Mouse (Mus musculus): ENCODE measurements around the gene Anapc15-ps. TPM values are rescaled to one million over a fixed set of nuclear protein-coding genes. Genes with fewer than 3 reads are reported as not detected.

Anapc15-ps gene
- polyA plus RNA-seq, 1 experiment from 2014 or later: not detected

- no peaks in the 10 kb centered on the region for H3K9me3 ChIP-seq (ENCODE audit: control insufficient read depth, low read length)
- H3K4me1 ChIP-seq (ENCODE audit: control insufficient read depth, insufficient read depth, low read length): 0 out of 2 replicates have a peak, but pooled peaks cover 7% of the 10 kb centered on the region
- no peak overlapping the region for H3K9ac ChIP-seq (ENCODE audit: low read depth, low read length)
- no peak overlapping the region for H3K27ac ChIP-seq (ENCODE audit: low read depth, low read length)
- H3K4me3 ChIP-seq (ENCODE audit: low read length): no peak overlapping the region
- no peak overlapping the region for H3K4me2 ChIP-seq (replicated peaks; ENCODE audit: low read depth, low read length)
- ATAC-seq (ENCODE audit: low FRiP score, low TSS enrichment): no peak
- H3K27me3 ChIP-seq (ENCODE audit: control insufficient read depth, insufficient read depth, low read length): no peaks in the 10 kb centered on the region
- no peaks in the 10 kb centered on the region for H3K36me3 ChIP-seq (ENCODE audit: control insufficient read depth, insufficient read depth, low read length)
- 65% methylated on average over 10 of the region's 10 CpGs for WGBS
These were observed 36.1 kb upstream of the Anapc15-ps start for GRCm38 (mm10) chr10:95709143-95709880.

GRCm38 (mm10) chr10:95708001-95708400 is 34.8 kb upstream of the Anapc15-ps start:
- Histone ChIP-seq H3K4me2 (replicated peaks; ENCODE audit: low read depth, low read length) (no peak overlapping the region), H3K36me3 (ENCODE audit: control insufficient read depth, insufficient read depth, low read length) (no peaks in the 10 kb centered on the region), H3K27ac (ENCODE audit: low read depth, low read length) (0 out of 2 replicates have a peak overlapping the region, but pooled peaks have one; percentile 11), H3K27me3 (ENCODE audit: control insufficient read depth, insufficient read depth, low read length) (no peaks in the 10 kb centered on the region), H3K9ac (ENCODE audit: low read depth, low read length) (no peak overlapping the region), H3K4me1 (ENCODE audit: control insufficient read depth, insufficient read depth, low read length) (0 out of 2 replicates have a peak, but pooled peaks cover 7% of the 10 kb centered on the region), H3K4me3 (ENCODE audit: low read length) (no peak overlapping the region), H3K9me3 (ENCODE audit: control insufficient read depth, low read length) (no peaks in the 10 kb centered on the region)
- 52% methylated on average over 5 of the region's 5 CpGs for WGBS
- peak; percentile 56; the same call in 1 of the 2 replicates for ATAC-seq (ENCODE audit: low FRiP score, low TSS enrichment)

- no peak for ATAC-seq (ENCODE audit: low FRiP score, low TSS enrichment)
- Histone ChIP-seq H3K27ac (ENCODE audit: low read depth, low read length) (no peak overlapping the region), H3K36me3 (ENCODE audit: control insufficient read depth, insufficient read depth, low read length) (no peaks in the 10 kb centered on the region), H3K4me1 (ENCODE audit: control insufficient read depth, insufficient read depth, low read length) (0 out of 2 replicates have a peak, but pooled peaks cover 7% of the 10 kb centered on the region), H3K27me3 (ENCODE audit: control insufficient read depth, insufficient read depth, low read length) (no peaks in the 10 kb centered on the region), H3K4me2 (replicated peaks; ENCODE audit: low read depth, low read length) (no peak overlapping the region), H3K4me3 (ENCODE audit: low read length) (no peak overlapping the region), H3K9me3 (ENCODE audit: control insufficient read depth, low read length) (no peaks in the 10 kb centered on the region), H3K9ac (ENCODE audit: low read depth, low read length) (no peak overlapping the region)
- WGBS: 82% methylated on average over 9 of the region's 9 CpGs
These were observed 33.6 kb upstream of the Anapc15-ps start for GRCm38 (mm10) chr10:95706867-95707266.

GRCm38 (mm10) chr10:95705747-95706146 is 32.5 kb upstream of the Anapc15-ps start:
- Histone ChIP-seq H3K27ac (ENCODE audit: low read depth, low read length) (no peak overlapping the region), H3K4me3 (ENCODE audit: low read length) (no peak overlapping the region), H3K4me1 (ENCODE audit: control insufficient read depth, insufficient read depth, low read length) (0 out of 2 replicates have a peak, but pooled peaks cover 7% of the 10 kb centered on the region), H3K4me2 (replicated peaks; ENCODE audit: low read depth, low read length) (no peak overlapping the region), H3K9me3 (ENCODE audit: control insufficient read depth, low read length) (no peaks in the 10 kb centered on the region), H3K9ac (ENCODE audit: low read depth, low read length) (no peak overlapping the region), H3K27me3 (ENCODE audit: control insufficient read depth, insufficient read depth, low read length) (no peaks in the 10 kb centered on the region), H3K36me3 (ENCODE audit: control insufficient read depth, insufficient read depth, low read length) (no peaks in the 10 kb centered on the region)
- ATAC-seq (ENCODE audit: low FRiP score, low TSS enrichment): no peak
- WGBS: 67% methylated on average over 3 of the region's 3 CpGs

GRCm38 (mm10) chr10:95704847-95705246 is 31.6 kb upstream of the Anapc15-ps start:
- no peak overlapping the region for H3K4me3 ChIP-seq (ENCODE audit: low read length)
- no peak overlapping the region for H3K4me2 ChIP-seq (replicated peaks; ENCODE audit: low read depth, low read length)
- no peaks in the 10 kb centered on the region for H3K36me3 ChIP-seq (ENCODE audit: control insufficient read depth, insufficient read depth, low read length)
- H3K4me1 ChIP-seq (ENCODE audit: control insufficient read depth, insufficient read depth, low read length): 0 out of 2 replicates have a peak, but pooled peaks cover 4% of the 10 kb centered on the region
- WGBS: 94% methylated on average over 6 of the region's 6 CpGs
- H3K27ac ChIP-seq (ENCODE audit: low read depth, low read length): no peak overlapping the region
- H3K9me3 ChIP-seq (ENCODE audit: control insufficient read depth, low read length): no peaks in the 10 kb centered on the region
- H3K9ac ChIP-seq (ENCODE audit: low read depth, low read length): no peak overlapping the region
- no peaks in the 10 kb centered on the region for H3K27me3 ChIP-seq (ENCODE audit: control insufficient read depth, insufficient read depth, low read length)
- ATAC-seq (ENCODE audit: low FRiP score, low TSS enrichment): no peak

GRCm38 (mm10) chr10:95703730-95704129 is 30.5 kb upstream of the Anapc15-ps start:
- no peak overlapping the region for H3K4me3 ChIP-seq (ENCODE audit: low read length)
- H3K4me1 ChIP-seq (ENCODE audit: control insufficient read depth, insufficient read depth, low read length): 0 out of 2 replicates have a peak, but pooled peaks cover 2% of the 10 kb centered on the region
- no peaks in the 10 kb centered on the region for H3K27me3 ChIP-seq (ENCODE audit: control insufficient read depth, insufficient read depth, low read length)
- no peak for ATAC-seq (ENCODE audit: low FRiP score, low TSS enrichment)
- no peak overlapping the region for H3K9ac ChIP-seq (ENCODE audit: low read depth, low read length)
- 91% methylated on average over 5 of the region's 5 CpGs for whole genome bisulfite sequencing
- no peaks in the 10 kb centered on the region for H3K9me3 ChIP-seq (ENCODE audit: control insufficient read depth, low read length)
- H3K4me2 ChIP-seq (replicated peaks; ENCODE audit: low read depth, low read length): no peak overlapping the region
- no peak overlapping the region for H3K27ac ChIP-seq (ENCODE audit: low read depth, low read length)
- no peaks in the 10 kb centered on the region for H3K36me3 ChIP-seq (ENCODE audit: control insufficient read depth, insufficient read depth, low read length)

GRCm38 (mm10) chr10:95700422-95700821 is 27.2 kb upstream of the Anapc15-ps start:
- H3K27ac ChIP-seq (ENCODE audit: low read depth, low read length): no peak overlapping the region
- no peak for ATAC-seq (ENCODE audit: low FRiP score, low TSS enrichment)
- H3K9me3 ChIP-seq (ENCODE audit: control insufficient read depth, low read length): no peaks in the 10 kb centered on the region
- no peaks in the 10 kb centered on the region for H3K4me1 ChIP-seq (ENCODE audit: control insufficient read depth, insufficient read depth, low read length)
- WGBS: 46% methylated on average over 4 of the region's 4 CpGs
- no peaks in the 10 kb centered on the region for H3K27me3 ChIP-seq (ENCODE audit: control insufficient read depth, insufficient read depth, low read length)
- H3K36me3 ChIP-seq (ENCODE audit: control insufficient read depth, insufficient read depth, low read length): no peaks in the 10 kb centered on the region
- no peak overlapping the region for H3K9ac ChIP-seq (ENCODE audit: low read depth, low read length)
- H3K4me3 ChIP-seq (ENCODE audit: low read length): no peak overlapping the region
- no peak overlapping the region for H3K4me2 ChIP-seq (replicated peaks; ENCODE audit: low read depth, low read length)

GRCm38 (mm10) chr10:95698920-95699714 is 25.9 kb upstream of the Anapc15-ps start:
- no peaks in the 10 kb centered on the region for H3K36me3 ChIP-seq (ENCODE audit: control insufficient read depth, insufficient read depth, low read length)
- WGBS: 82% methylated on average over 8 of the region's 8 CpGs
- no peak overlapping the region for H3K4me3 ChIP-seq (ENCODE audit: low read length)
- no peaks in the 10 kb centered on the region for H3K9me3 ChIP-seq (ENCODE audit: control insufficient read depth, low read length)
- H3K4me2 ChIP-seq (replicated peaks; ENCODE audit: low read depth, low read length): no peak overlapping the region
- no peak for ATAC-seq (ENCODE audit: low FRiP score, low TSS enrichment)
- H3K27me3 ChIP-seq (ENCODE audit: control insufficient read depth, insufficient read depth, low read length): no peaks in the 10 kb centered on the region
- peaks cover 4% of the 10 kb centered on the region; the same call in 1 of the 2 replicates for H3K4me1 ChIP-seq (ENCODE audit: control insufficient read depth, insufficient read depth, low read length)
- no peak overlapping the region for H3K9ac ChIP-seq (ENCODE audit: low read depth, low read length)
- no peak overlapping the region for H3K27ac ChIP-seq (ENCODE audit: low read depth, low read length)

GRCm38 (mm10) chr10:95696253-95696641 is 23.0 kb upstream of the Anapc15-ps start:
- H3K9me3 ChIP-seq (ENCODE audit: control insufficient read depth, low read length): no peaks in the 10 kb centered on the region
- no peak overlapping the region for H3K4me2 ChIP-seq (replicated peaks; ENCODE audit: low read depth, low read length)
- WGBS: 74% methylated on average over 3 of the region's 3 CpGs
- no peak overlapping the region for H3K27ac ChIP-seq (ENCODE audit: low read depth, low read length)
- ATAC-seq (ENCODE audit: low FRiP score, low TSS enrichment): no peak
- peaks cover 4% of the 10 kb centered on the region; the same call in 1 of the 2 replicates for H3K4me1 ChIP-seq (ENCODE audit: control insufficient read depth, insufficient read depth, low read length)
- no peaks in the 10 kb centered on the region for H3K27me3 ChIP-seq (ENCODE audit: control insufficient read depth, insufficient read depth, low read length)
- no peaks in the 10 kb centered on the region for H3K36me3 ChIP-seq (ENCODE audit: control insufficient read depth, insufficient read depth, low read length)
- no peak overlapping the region for H3K9ac ChIP-seq (ENCODE audit: low read depth, low read length)
- H3K4me3 ChIP-seq (ENCODE audit: low read length): no peak overlapping the region
